Mouse (Mus musculus) bone marrow macrophage, adult 2 months (primary cell): ENCODE measurements around the gene Arglu1. TPM values are rescaled to one million over a fixed set of nuclear protein-coding genes. Genes with fewer than 3 reads are reported as not detected.

Experiments used
- H3K27ac ChIP-seq: 2 replicates; pipeline ENCODE4 v1.5.1; 2012; ENCODE audit warnings: low read depth, low read length; ENCODE audit not compliant: insufficient read depth
- H3K4me1 ChIP-seq: 2 replicates; pipeline ENCODE4 v1.6.1; 2012; ENCODE audit warnings: low read length; ENCODE audit not compliant: control insufficient read depth, insufficient read depth
- H3K4me3 ChIP-seq: 2 replicates; pipeline ENCODE4 v1.5.1; 2012; ENCODE audit warnings: mild to moderate bottlenecking, low read length, moderate library complexity; ENCODE audit not compliant: insufficient read depth
- CTCF ChIP-seq: IDR thresholded peaks from 2 replicates; pipeline ENCODE4 v1.5.1; 2012; ENCODE audit warnings: low read depth, mild to moderate bottlenecking, low read length, moderate library complexity
- POLR2A ChIP-seq: IDR thresholded peaks from 2 replicates; pipeline ENCODE4 v1.6.1; 2012; ENCODE audit warnings: mild to moderate bottlenecking, low read depth, low read length, borderline replicate concordance
- polyA plus RNA-seq: library from polyadenylated mRNA; stranded (reverse); fragments of >200 nt; gene quantifications from 2 replicates; pipeline ENCODE4 v1.2.4, GENCODE M21; 2012; ENCODE audit not compliant: missing spikeins, insufficient read depth, insufficient read length

The Arglu1 gene
- polyA plus RNA-seq, 1 experiment: 81.2 TPM

DNA sequence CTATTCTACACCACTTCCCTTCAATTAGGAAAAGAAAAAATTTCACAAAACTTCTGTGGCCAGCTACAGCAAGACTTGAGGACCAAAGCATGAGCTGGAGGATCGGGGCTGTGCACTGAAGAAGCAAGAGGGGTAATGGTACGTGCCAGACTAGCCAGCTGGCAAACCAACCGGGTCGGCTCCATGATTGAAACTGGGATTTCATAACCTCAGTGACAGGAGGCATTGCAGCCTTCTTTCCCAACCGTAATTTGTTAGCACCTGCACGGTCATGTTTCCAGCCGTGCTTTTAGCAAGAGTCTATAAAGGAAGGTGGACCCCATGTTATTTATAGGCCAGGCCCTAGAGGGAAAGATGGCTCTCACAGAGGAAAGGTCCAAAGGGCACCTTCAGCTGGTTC, 41.6 kb downstream of the Arglu1 start:
- Histone ChIP-seq H3K4me1 (no peaks in the 10 kb centered on the region), H3K27ac (no peak overlapping the region), H3K4me3 (no peak overlapping the region)
- TF ChIP-seq POLR2A (no peak), CTCF (no peak)

DNA sequence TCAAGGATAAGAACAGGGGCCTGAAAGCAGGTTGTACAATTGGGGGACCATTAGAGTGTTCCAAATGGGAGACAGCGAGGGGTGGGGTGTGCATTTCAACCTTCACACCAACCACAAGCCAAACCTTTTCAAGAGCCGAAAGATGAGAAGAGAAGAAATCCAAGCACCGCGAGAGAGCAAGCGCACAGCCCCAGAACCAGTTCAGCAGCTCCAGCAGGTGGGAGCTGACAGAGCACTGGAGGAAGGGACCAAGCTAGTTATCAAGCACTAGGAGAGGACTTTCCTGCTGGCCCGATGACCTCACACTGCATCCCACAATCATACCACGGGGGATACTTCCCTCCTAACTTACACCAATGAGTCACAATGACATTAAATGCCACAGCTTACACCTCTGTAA, 42.5 kb downstream of the Arglu1 start:
- Histone ChIP-seq H3K4me3 (no peak overlapping the region), H3K27ac (no peak overlapping the region), H3K4me1 (no peaks in the 10 kb centered on the region)
- TF ChIP-seq POLR2A (no peak), CTCF (no peak)

DNA sequence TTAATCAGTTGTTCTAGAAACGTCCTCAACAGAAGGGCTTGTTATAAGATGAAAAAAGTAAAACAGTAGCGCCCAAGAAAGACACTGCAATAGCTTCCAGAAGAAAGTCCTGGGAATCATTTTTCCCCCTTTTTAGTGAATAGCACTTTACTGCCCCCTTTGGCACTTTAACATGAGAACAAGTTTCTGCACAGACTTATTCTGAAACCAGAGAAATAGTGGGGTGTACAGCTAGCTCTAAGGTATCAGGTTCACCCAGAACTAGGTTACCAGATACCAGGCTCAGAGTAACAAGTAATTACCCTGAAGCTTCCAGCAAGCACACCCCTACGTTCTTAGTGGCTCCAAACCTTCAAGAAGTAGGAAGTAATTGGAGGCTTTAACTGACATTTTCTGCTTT, 43.0 kb downstream of the Arglu1 start:
- Histone ChIP-seq H3K4me1 (no peaks in the 10 kb centered on the region), H3K27ac (no peak overlapping the region), H3K4me3 (no peak overlapping the region)
- no peak for TF ChIP-seq CTCF
- TF ChIP-seq POLR2A: no peak

DNA sequence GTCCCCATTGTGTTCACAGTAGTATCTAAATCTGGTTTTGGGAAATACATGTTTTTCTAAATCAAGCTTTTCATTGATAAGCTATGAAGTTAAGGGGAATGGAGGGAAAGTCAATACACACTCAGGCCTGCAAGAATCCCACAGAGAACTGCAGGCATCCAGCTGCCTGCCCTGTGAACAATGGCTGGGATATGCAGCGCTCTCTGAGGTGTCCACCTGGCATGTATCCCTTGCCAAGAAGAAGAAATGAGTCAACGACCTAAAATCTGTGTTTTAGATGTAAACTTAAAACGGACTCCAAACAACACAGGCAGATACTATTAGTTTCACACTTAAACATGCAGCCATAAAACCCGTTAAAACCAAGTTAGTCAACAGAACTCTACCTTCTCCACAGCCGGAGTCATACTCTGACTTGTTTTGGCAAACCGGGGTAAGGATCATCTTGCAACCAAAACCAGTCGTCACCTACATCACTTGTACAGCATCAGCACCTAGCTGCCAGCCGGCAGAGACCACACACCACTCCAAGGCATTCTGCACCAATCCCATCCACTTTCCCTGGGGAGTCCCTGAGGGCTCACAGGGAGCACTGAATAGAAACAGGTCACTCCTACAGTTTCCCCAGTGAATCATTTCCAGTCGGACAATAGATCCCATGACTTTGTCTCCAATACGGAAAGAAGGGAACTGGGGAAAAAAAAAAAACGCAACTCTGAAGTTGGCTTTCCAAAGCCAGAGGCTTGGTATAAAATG, 46.0 kb downstream of the Arglu1 start:
- no peak for TF ChIP-seq CTCF
- no peak for TF ChIP-seq POLR2A
- Histone ChIP-seq H3K4me1 (no peaks in the 10 kb centered on the region), H3K4me3 (no peak overlapping the region), H3K27ac (no peak overlapping the region)

DNA sequence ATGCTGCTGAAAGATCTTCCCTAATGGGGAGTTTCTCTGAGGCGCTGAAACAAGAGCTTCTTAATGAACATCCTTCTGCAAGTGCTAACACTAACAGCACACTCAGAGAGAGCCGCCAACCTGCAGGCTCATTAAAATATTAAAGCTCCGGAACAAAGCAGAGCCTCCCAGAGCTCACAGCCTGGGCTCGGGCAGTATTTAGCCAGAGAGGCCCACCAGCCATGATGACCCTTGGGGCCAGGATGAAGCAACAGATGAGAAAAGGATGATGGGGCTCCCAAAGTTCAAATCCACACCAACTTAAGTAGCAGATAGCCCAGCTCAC, 50.1 kb downstream of the Arglu1 start:
- TF ChIP-seq CTCF: no peak
- TF ChIP-seq POLR2A: no peak
- Histone ChIP-seq H3K27ac (no peak overlapping the region), H3K4me3 (no peak overlapping the region), H3K4me1 (no peaks in the 10 kb centered on the region)

DNA sequence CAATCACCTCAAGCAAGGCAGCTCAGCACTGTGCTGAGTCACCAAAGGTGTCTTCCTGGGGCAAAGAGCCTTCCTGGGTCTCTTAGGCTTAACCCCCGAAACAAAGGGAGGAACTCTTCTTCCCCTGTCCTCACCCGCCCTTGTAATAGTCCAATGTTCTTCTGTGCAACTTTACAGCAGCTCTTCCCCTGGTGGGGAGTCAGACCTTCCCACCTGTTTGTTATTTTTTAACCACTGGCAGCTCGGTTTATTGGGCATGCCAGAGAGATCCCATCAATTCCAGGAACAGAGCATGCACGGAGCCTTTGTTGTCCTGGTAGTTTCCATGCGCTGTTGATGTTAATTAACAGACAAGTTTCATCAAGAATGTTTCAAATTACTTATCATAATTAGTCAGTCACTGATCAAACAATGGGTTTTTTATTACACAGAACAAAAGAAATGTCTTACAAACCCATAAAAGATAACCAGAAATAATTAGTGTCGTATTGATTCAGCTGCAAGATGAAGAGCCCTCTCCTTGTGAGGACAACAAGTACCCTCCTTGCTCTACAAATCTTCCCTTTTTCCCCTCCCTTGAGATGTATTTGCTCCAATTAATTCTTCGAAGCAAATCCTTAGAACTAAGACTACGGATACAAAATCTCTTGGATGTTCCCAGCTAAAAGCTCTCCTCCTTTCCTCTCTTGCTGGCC, 50.6 kb downstream of the Arglu1 start:
- Histone ChIP-seq H3K4me1 (no peaks in the 10 kb centered on the region), H3K4me3 (no peak overlapping the region), H3K27ac (no peak overlapping the region)
- TF ChIP-seq POLR2A: no peak
- no peak for TF ChIP-seq CTCF

DNA sequence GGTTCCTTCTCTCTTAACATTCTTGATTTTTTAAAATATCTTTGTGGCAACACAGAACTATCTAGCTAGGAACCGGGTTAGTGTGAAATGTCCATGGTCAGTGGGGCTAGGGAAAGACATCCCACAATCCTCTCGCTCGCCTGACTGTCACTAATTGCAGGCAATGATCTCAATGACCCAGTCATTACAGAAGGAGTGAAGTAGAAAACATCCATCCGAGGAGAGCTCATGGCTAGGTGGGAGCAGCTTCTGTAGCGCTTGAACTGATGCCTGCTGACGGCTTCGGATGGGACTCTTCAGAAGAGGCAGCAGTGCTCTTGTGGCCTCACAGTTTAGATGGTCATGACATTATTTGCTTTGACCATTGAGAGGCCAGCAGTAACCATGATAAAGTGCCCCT, 58.9 kb downstream of the Arglu1 start:
- Histone ChIP-seq H3K4me1 (no peaks in the 10 kb centered on the region), H3K4me3 (no peak overlapping the region), H3K27ac (no peak overlapping the region)
- TF ChIP-seq CTCF (no peak), POLR2A (no peak)

DNA sequence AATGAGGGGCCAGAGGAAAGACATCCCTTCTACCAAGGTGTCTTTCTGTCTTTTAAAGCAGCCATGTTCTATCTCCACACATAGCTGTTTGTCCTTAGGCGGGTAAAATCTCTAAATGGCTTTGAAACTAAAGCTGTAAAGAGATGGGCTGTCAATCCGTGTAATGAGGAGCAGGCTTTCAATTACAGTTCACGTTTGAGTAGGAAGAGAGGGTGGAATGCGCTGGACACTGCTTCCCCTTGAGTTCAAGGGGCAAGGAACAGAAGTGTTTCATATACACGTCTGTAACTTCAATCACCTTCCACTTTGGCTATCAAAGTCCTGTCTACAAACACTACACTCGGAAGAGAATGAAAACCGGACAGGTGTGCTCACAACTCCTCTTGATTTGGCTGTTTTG, 66.3 kb downstream of the Arglu1 start:
- Histone ChIP-seq H3K4me3 (no peak overlapping the region), H3K27ac (no peak overlapping the region), H3K4me1 (no peaks in the 10 kb centered on the region)
- no peak for TF ChIP-seq CTCF
- no peak for TF ChIP-seq POLR2A

DNA sequence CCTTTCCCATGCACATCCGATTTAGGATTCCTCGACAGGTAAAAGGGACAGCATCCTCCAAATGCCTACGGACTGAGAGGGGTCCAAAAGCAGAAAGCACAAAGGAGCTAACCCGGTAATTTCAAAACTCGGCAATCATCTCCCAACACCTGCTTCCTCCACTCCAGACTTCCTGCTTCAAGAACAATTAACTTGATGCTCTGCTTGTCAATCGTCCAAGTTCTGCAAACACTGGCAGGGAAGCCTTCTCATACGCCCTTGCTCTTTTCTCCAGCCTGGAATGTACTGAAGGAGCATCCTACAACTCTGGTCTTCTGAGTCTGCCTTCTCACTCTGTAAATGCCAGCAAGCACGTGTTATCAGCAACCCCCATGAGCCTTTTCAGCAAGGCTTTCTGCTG, 66.8 kb downstream of the Arglu1 start:
- TF ChIP-seq CTCF (no peak), POLR2A (no peak)
- no peaks in the 10 kb centered on the region for H3K4me1 ChIP-seq
- no peak overlapping the region for H3K27ac ChIP-seq
- no peak overlapping the region for H3K4me3 ChIP-seq

DNA sequence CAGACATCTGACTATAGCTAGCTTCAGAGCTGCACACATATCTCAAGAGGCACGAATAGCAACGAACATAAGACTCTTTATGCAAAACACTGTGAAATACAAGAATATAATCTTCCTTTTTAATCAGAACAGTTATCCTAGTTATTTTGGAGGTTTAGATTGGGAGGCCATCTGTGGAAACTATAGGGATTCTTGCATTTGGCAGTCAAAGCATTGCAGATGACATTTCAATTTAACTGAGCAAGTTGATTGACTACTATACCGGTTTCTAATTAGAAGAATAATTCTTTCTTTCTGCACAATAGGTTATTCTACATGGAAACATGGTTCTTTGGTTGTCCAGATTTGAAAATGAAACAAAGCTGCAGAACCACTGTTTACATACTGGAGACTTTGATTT, 67.8 kb downstream of the Arglu1 start:
- H3K4me1 ChIP-seq: no peaks in the 10 kb centered on the region
- TF ChIP-seq CTCF (no peak), POLR2A (no peak)
- no peak overlapping the region for H3K27ac ChIP-seq
- no peak overlapping the region for H3K4me3 ChIP-seq

DNA sequence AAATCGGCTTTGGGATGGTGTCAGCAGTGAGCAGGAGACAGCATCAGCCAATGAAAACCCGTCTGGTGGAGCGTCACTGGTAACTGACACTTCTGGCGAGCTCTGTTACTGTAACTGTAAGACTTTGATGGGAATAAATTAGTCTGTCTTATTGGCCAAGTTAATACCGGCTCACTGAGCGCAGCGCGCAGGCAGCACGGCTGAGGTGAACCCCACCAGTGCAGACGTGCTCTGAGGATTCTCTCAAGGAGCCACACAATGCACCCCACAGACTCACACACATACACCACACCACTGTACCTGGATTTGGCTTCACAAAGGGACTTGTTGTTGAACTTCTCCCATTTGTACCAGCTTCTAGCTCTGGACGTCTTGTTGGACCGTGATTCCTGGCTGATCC, 68.3 kb downstream of the Arglu1 start:
- H3K4me1 ChIP-seq: no peaks in the 10 kb centered on the region
- H3K27ac ChIP-seq: no peak overlapping the region
- H3K4me3 ChIP-seq: no peak overlapping the region
- no peak for TF ChIP-seq POLR2A
- no peak for TF ChIP-seq CTCF
